Mouse (Mus musculus) cerebral cortex, adult 2 months (tissue): ENCODE measurements around the gene Ttc24.

Experiments
- WGBS: fragments of 180-500 bp; shearing (Covaris S2); methylation state at CpG from one replicate; pipeline ENCODE4 v1.1.7; 2018; 5-methylcytosine and 5-hydroxymethylcytosine counted together

Gene Ttc24

DNA sequence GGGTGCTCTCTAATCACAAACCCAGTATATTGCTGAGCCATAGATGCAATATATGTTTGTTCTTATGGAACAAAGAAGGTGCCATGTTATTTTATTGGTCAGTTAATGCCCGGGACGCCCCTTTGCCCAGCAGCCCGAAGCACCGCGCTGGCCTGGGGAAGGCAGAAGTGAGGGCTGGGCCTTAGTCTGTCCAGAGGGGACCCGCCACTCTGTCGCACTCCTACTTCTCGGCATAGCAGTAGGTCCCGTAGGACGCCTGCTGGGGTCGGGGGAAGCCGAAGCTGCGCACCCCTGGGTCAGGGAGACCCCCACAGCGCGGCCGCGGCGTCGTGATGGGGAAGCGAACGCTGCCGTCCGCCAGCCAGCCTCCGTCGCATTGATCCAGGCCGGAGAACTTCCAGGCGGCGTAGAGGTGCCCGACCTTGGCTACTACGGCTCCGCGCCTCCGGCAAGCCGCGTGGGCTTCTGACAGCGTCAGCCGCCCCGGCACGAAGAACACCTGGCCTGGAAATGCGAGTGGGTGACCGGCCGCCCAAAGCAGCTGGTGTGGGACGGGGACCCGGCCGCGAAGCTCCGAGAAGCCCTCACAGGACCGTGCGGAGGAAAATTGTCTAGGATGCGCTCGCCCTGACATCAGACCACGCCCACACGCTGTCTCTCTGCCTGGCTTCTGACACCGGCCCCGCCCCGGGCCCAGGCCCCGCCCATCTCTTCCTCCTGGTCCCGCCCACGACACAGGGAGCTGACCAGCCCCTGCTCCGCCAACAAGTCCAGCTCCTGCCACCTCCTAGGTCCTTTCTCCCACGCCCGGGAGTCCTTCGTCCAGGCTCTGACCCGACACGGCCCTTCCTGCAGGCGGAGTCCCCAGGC, 55.5 kb downstream of the Ttc24 start:
- 7% methylated on average over 66 of the region's 66 CpGs for WGBS
